Mouse (Mus musculus): ENCODE results near the gene Tada2a.

Gene Tada2a

GRCm38 (mm10) chr11:84113623-84114022, 15.8 kb downstream of the Tada2a start:
- DNase-seq (ENCODE audit: low spot score in 2 of 2): no peak

GRCm38 (mm10) chr11:84107137-84107536, 22.3 kb downstream of the Tada2a start:
- no peak for DNase-seq (ENCODE audit: low spot score in 2 of 2)

- DNase-seq (ENCODE audit: low spot score in 2 of 2): no peak
These were observed 25.4 kb downstream of the Tada2a start for GRCm38 (mm10) chr11:84104036-84104435.

GRCm38 (mm10) chr11:84101182-84101581, 28.2 kb downstream of the Tada2a start:
- DNase-seq (ENCODE audit: low spot score in 2 of 2): no peak

- no peak for DNase-seq (ENCODE audit: low spot score in 2 of 2)
These were observed 32.0 kb downstream of the Tada2a start for GRCm38 (mm10) chr11:84097251-84097998.

- no peak for DNase-seq (ENCODE audit: low spot score in 2 of 2)
These were observed 34.3 kb downstream of the Tada2a start for GRCm38 (mm10) chr11:84095084-84095483.

GRCm38 (mm10) chr11:84090572-84090971, 38.8 kb downstream of the Tada2a start:
- no peak for DNase-seq (ENCODE audit: low spot score in 2 of 2)

GRCm38 (mm10) chr11:84081901-84082300, 47.5 kb downstream of the Tada2a start:
- DNase-seq (ENCODE audit: low spot score in 2 of 2): no peak

GRCm38 (mm10) chr11:84080327-84080726, 49.1 kb downstream of the Tada2a start:
- no peak for DNase-seq (ENCODE audit: low spot score in 2 of 2)

- no peak for DNase-seq (ENCODE audit: low spot score in 2 of 2)
These were observed 49.5 kb downstream of the Tada2a start for GRCm38 (mm10) chr11:84079887-84080286.

- no peak for DNase-seq (ENCODE audit: low spot score in 2 of 2)
These were observed 50.0 kb downstream of the Tada2a start for GRCm38 (mm10) chr11:84079361-84079760.

- no peak for DNase-seq (ENCODE audit: low spot score in 2 of 2)
These were observed 50.8 kb downstream of the Tada2a start for GRCm38 (mm10) chr11:84078601-84079000.

GRCm38 (mm10) chr11:84077008-84077407, 52.4 kb downstream of the Tada2a start:
- DNase-seq (ENCODE audit: low spot score in 2 of 2): no peak

- DNase-seq (ENCODE audit: low spot score in 2 of 2): no peak
These were observed 55.3 kb downstream of the Tada2a start for GRCm38 (mm10) chr11:84073816-84074764.

GRCm38 (mm10) chr11:84072904-84073651, 56.3 kb downstream of the Tada2a start:
- no peak for DNase-seq (ENCODE audit: low spot score in 2 of 2)

GRCm38 (mm10) chr11:84069034-84069370, 60.4 kb downstream of the Tada2a start, which contains the start of gene Dusp14:
Gene Dusp14 (minus strand): TSS chr11:84069261.
- no peak for DNase-seq (ENCODE audit: low spot score in 2 of 2)

- DNase-seq (ENCODE audit: low spot score in 2 of 2): peak in 1 of 2 experiments; percentile 64
These were observed 61.0 kb downstream of the Tada2a start for GRCm38 (mm10) chr11:84068191-84069033.

GRCm38 (mm10) chr11:84067720-84068190, 61.6 kb downstream of the Tada2a start:
- DNase-seq (ENCODE audit: low spot score in 2 of 2): no peak

GRCm38 (mm10) chr11:84066927-84067645, 62.3 kb downstream of the Tada2a start:
- DNase-seq (ENCODE audit: low spot score in 2 of 2): no peak

GRCm38 (mm10) chr11:84066071-84066481, 63.3 kb downstream of the Tada2a start:
- no peak for DNase-seq (ENCODE audit: low spot score in 2 of 2)
